Comparison of ENCODE assay signal across 24 mouse cellular contexts in genomic region chr5:136979762-136980161, GRCm38 (mm10). TPM values are rescaled to one million over a fixed set of nuclear protein-coding genes. Genes with fewer than 3 reads are reported as not detected.
"Had no signal": no experiment of that assay in that cellular context is flagged by ENCODE, and none has a peak within 500 bp of the region (broad histone marks: within the 10 kb centered on the region; RNA-seq: fewer than 3 reads in every experiment).

No protein-coding gene starts in this region.

- H3K27me3 ChIP-seq: liver, embryonic 13.5 days; midbrain, embryonic 15.5 days; neural tube, embryonic 13.5 days had no signal

- H3K4me3 ChIP-seq: left cerebral cortex, adult 2 months; liver, embryonic 13.5 days; megakaryocyte, embryonic 14.5 days; midbrain, embryonic 15.5 days; myocyte; neural tube, embryonic 13.5 days had no signal

- H3K9me3 ChIP-seq: liver, embryonic 13.5 days; midbrain, embryonic 15.5 days; neural tube, embryonic 13.5 days had no signal

- H3K4me1 ChIP-seq: liver, embryonic 13.5 days; midbrain, embryonic 15.5 days; neural tube, embryonic 13.5 days had no signal

- ATAC-seq: intestine, postnatal 0 days; midbrain, embryonic 15.5 days had no signal

- DNase-seq: kidney, adult 2 months; kidney, postnatal 36 days; layer of hippocampus, postnatal 36 days; liver, embryonic 13.5 days; lung, adult 2 months; lung, postnatal 14 days; lung, postnatal 4 days; right cerebral cortex, postnatal 25 days; thymus, adult 18-20 months; thymus, postnatal 4 days had no signal

- H3K27ac ChIP-seq: kidney, postnatal 0 days; left cerebral cortex, adult 2 months; liver, embryonic 13.5 days; midbrain, embryonic 15.5 days; neural tube, embryonic 13.5 days had no signal

- H3K4me2 ChIP-seq: liver, embryonic 13.5 days; midbrain, embryonic 11.5 days; midbrain, embryonic 15.5 days; neural tube, embryonic 13.5 days had no signal

- H3K9ac ChIP-seq: liver, embryonic 13.5 days; midbrain, embryonic 15.5 days; neural tube, embryonic 13.5 days had no signal

RNA-seq across cellular contexts. Expression of gene Cldn15, which starts 13.3 kb away (rescaled TPM):
- total RNA-seq: layer of hippocampus, postnatal 10 days; left cerebral cortex, postnatal 10 days; left cerebral cortex, postnatal 36 days had no signal

RNA-seq across cellular contexts. Expression of gene Vgf, which starts 46.4 kb away (rescaled TPM):
- total RNA-seq: neutrophil, adult 5-6 weeks had no signal
- polyA plus RNA-seq: limb, embryonic 11.5 days; liver, embryonic 13.5 days; lung, adult 2 months; spleen, adult 2 months had no signal
